Mouse (Mus musculus): ENCODE results near the gene Nacc1. TPM values are rescaled to one million over a fixed set of nuclear protein-coding genes. Genes with fewer than 3 reads are reported as not detected.
A peak's percentile ranks its signal among the peaks of the same experiment; 100 is the strongest.
"Not testable (repeated sequence)": the region's sequence is repeated elsewhere in the genome, so short reads cannot be mapped to it uniquely, and the experiment has no call there.

Nacc1 gene
- total RNA-seq, 2 experiments from 2014 or later: 77.0 to 77.9 TPM

DNA sequence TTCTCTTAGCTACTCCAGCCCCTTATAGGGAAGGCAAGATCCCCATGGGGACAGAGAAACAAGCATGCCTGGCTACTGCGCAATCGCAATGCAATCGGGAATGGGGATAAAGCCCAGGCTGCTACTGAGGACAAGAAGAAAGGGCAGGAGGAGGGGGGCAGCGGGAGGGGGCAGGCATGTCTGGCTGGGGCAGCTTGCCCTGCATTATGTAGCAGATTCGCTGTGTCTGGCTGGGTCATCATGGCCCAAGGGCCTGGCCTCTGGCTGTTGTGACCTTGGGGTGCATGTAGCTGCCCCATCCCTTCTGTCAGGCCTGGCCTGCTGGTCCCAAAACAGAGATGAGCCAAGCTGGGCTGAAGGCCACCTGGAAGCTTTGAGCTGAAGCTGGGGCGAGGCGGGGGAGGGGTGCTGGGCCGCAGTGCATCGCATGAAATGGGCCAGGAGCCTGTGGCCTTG, 52.8 kb downstream of the Nacc1 start:
- DNase-seq (ENCODE audit: extremely low spot score in 1 of 2, low spot score in 2 of 2): peak in 1 of 2 experiments; percentile 61
- intact Hi-C loops (cut with DNase I): no loop called here

DNA sequence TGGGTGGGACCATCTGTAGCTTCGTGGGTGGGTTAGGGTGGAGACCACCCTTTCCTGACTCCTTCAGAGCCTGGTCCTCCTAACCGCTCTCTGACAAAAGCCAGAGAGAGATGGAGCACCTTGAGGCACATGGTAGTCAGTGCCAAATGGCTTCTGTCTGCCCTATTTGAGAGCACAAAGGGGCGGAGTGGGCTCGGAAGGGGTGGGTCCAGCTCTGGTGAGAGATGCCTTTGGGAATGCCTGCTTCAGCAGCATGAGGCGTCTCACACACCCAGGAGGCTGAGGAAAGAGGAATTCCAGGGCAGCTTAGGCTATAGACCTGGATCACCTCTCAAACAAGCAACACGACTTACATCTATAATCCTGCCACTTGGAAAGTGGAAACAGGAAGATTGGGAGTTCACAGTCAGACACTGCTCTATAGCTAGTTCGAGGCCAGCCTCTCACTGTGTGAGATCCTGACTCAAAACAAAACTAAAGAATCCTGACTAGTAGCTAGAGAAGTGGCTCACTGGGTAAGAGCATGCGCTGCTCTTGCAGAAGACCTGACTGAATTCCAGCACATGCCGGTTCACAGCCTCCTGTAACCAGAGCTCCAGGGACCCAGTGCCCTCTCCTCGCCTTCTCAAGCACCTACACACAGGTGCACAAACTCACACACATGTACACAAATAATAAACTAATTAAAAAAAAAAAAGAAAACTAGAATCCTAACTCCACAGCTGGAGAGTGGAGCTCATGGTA, 53.6 kb downstream of the Nacc1 start:
- DNase-seq (ENCODE audit: extremely low spot score in 1 of 2, low spot score in 2 of 2): no peak
- intact Hi-C loops (cut with DNase I): no loop called here

DNA sequence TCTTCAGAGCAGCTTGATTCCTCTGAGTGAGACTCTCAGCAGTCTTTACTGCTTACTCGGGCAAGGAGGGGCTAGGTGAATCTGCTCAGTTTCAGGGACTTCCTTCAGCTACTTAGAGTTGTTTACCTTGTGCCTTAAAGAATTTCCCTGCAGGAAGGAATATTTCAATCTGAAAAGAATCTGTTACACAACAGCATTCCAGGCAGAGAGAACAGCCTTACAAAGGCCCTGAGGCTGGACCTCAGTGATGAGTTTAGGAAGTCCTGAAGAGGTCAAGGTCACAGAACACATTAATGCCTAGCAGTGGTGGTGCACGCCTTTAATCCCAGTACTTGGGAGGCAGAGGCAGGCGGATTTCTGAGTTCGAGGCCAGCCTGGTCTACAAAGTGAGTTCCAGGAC, 55.8 kb downstream of the Nacc1 start:
- intact Hi-C loops (cut with DNase I): no loop called here
- DNase-seq (ENCODE audit: extremely low spot score in 1 of 2, low spot score in 2 of 2): no peak

DNA sequence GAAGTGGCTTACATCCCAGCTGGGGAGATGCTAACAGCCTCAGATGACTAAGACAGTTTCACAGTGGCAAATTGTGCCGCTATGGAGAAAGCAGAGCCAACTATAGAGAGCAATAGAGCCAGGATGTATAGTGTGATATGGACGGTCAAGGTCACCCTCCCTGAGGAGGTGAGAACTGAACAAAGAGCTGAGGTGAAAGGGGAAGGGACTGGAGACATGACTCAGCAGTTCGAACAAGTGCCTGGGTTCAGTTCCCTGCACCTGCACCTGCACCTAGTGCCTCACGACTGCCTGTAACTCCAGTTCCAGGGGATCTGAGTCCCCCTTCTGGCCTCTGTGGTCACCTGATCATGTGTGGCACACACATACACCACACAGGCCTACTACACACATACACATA, 57.5 kb downstream of the Nacc1 start:
- DNase-seq (ENCODE audit: extremely low spot score in 1 of 2, low spot score in 2 of 2): no peak
- intact Hi-C loops (cut with DNase I): no loop called here

DNA sequence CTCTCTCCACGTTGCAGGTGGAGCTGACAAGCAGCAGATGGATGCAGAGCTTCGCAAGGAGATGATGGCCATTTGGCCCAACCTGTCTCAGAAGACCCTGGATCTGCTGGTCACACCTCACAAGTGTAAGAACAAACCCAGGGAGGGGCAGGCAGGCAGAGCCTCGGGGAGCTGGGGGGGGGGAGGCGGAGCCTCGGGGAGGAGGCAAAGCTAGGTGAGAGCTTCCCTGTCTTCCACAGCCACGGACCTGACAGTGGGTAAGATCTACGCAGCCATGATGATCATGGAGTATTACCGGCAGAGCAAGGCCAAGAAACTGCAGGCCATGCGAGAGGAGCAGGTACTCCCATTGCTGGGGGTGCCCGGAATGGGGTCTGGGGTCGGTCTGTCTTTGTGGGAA, 58.1 kb downstream of the Nacc1 start:
- no peak for DNase-seq (ENCODE audit: extremely low spot score in 1 of 2, low spot score in 2 of 2)
- intact Hi-C loops (cut with DNase I): no loop called here

DNA sequence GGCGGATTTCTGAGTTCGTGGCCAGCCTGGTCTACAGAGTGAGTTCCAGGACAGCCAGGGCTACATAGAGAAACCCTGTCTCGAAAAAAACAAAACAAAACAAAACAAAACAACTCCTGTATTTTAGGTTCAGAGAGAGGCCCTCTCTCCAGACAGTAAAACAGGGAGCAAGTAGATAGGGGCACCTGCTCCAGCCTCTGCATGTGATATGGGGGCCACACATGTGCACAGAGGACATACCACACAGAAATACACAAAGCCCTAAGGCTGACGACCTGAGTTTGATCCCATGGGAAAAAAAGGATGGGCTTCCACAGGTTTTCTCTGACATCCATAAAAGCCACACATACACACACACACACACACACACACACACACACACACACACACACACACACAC, 64.2 kb downstream of the Nacc1 start:
- DNase-seq (ENCODE audit: extremely low spot score in 1 of 2, low spot score in 2 of 2); intact Hi-C loops (cut with DNase I): not testable (repeated sequence)

DNA sequence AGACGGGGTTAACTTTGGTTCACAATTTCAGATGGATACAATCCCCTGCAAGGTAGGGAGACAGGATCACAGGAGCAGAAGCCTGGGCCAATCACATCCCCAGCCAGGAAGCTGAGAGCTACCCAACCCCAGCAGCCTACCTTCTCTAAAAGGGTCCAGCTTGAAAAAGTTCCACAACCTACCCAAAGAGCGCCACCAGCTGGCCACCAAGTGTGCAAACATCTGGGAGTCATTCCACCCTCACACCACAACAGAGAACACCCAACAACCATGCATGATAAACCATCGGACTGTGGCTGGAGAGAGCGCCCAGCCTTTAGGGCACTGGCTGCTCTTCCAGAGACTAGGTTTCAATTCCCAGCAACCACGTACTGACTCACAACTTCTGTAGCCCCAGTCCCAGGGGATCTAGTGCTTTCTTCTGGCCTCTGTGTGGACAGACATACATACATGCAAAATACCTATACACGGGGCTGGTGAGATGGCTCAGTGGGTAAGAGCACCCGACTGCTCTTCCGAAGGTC, 66.5 kb downstream of the Nacc1 start:
- intact Hi-C loops (cut with DNase I): no loop called here
- DNase-seq (ENCODE audit: extremely low spot score in 1 of 2, low spot score in 2 of 2): no peak

Other genes with a start within 250 kb of the Nacc1 start
- gene Ier2, start 25.0 kb downstream of the Nacc1 start, total RNA-seq (2021): 10 to 100 TPM; 10.9 to 12.3 TPM
- 100 to 1,000 TPM; 103 to 106 TPM for gene Trmt1, start 1.6 kb downstream of the Nacc1 start, total RNA-seq (2021)
- 1 to 10 TPM; 4.3 to 4.5 TPM for gene Lyl1, start 13.6 kb upstream of the Nacc1 start, total RNA-seq (2021)
- under 1 TPM in 1 of 2 experiments, not detected in 1; 0.51 TPM for gene G430095P16Rik, start 35.1 kb upstream of the Nacc1 start, total RNA-seq (2021)
- 100 to 1,000 TPM; 397 to 441 TPM for gene Nfix, start 112.5 kb upstream of the Nacc1 start, total RNA-seq (2021)
- 1 to 10 TPM; 7.4 to 8.3 TPM for gene Dand5, start 135.0 kb upstream of the Nacc1 start, total RNA-seq (2021)
- gene Gadd45gip1, start 143.7 kb upstream of the Nacc1 start, total RNA-seq (2021): 10 to 100 TPM; 20.6 to 21.3 TPM
- 10 to 100 TPM; 57.0 to 60.1 TPM for gene Rad23a, start 152.8 kb upstream of the Nacc1 start, total RNA-seq (2021)
- 100 to 1,000 TPM; 455 to 481 TPM for gene Calr, start 159.1 kb upstream of the Nacc1 start, total RNA-seq (2021)
- 10 to 100 TPM; 59.5 to 65.8 TPM for gene Farsa, start 169.1 kb upstream of the Nacc1 start, total RNA-seq (2021)
- gene Syce2, start 184.2 kb upstream of the Nacc1 start, total RNA-seq (2021): 10 to 100 TPM; 19.3 to 22.8 TPM
- 10 to 100 TPM; 29.4 to 36.6 TPM for gene Gcdh, start 206.1 kb upstream of the Nacc1 start, total RNA-seq (2021)
- not detected for gene Klf1, start 214.1 kb upstream of the Nacc1 start, total RNA-seq (2021)
- gene Dnase2a, start 220.7 kb upstream of the Nacc1 start, total RNA-seq (2021): 1 to 10 TPM; 2.5 to 2.9 TPM
- gene Mast1, start 249.5 kb upstream of the Nacc1 start, total RNA-seq (2021): 100 to 1,000 TPM; 183 to 187 TPM